Mouse (Mus musculus) spleen, adult 18-20 months (tissue): ENCODE measurements around the gene Pnmt.

Experiments
- DNase-seq, 2 experiments: peaks; one replicate each; pipeline ENCODE4 v3.0.0; 2022; ENCODE audit warnings: mixed read lengths in 2 of 2

The Pnmt gene

GRCm38 (mm10) chr11:98385638-98386585 lies at the start of gene Pnmt:
TSS of gene Pnmt (plus strand) at chr11:98386450.
- DNase-seq: no peak

GRCm38 (mm10) chr11:98338507-98338961 lies 47.7 kb upstream of the Pnmt start:
- no peak for DNase-seq

- DNase-seq: no peak
Measured at GRCm38 (mm10) chr11:98339071-98339501, 47.2 kb upstream of the Pnmt start.

GRCm38 (mm10) chr11:98339679-98340287 lies 46.5 kb upstream of the Pnmt start:
- DNase-seq: peak; percentile 31 to 42

GRCm38 (mm10) chr11:98340597-98340996 lies 45.7 kb upstream of the Pnmt start:
- no peak for DNase-seq

- DNase-seq: no peak
Measured at GRCm38 (mm10) chr11:98341174-98341573, 45.1 kb upstream of the Pnmt start.

GRCm38 (mm10) chr11:98342000-98342945 lies 44.0 kb upstream of the Pnmt start:
- peak; percentile 76 to 94 for DNase-seq

GRCm38 (mm10) chr11:98345253-98345652 lies 41.0 kb upstream of the Pnmt start:
- peak; percentile 62 to 82 for DNase-seq

- no peak for DNase-seq
Measured at GRCm38 (mm10) chr11:98346168-98346567, 40.1 kb upstream of the Pnmt start.

- DNase-seq: no peak
Measured at GRCm38 (mm10) chr11:98347385-98348082, 38.7 kb upstream of the Pnmt start.

- DNase-seq: no peak
Measured at GRCm38 (mm10) chr11:98348083-98348961, 37.9 kb upstream of the Pnmt start, which contains the start of gene Ppp1r1b. TSS of gene Ppp1r1b (plus strand) at chr11:98348404.

GRCm38 (mm10) chr11:98349308-98349707 lies 36.9 kb upstream of the Pnmt start:
- DNase-seq: no peak

GRCm38 (mm10) chr11:98352272-98352990 lies 33.8 kb upstream of the Pnmt start:
- no peak for DNase-seq

- no peak for DNase-seq
Measured at GRCm38 (mm10) chr11:98353651-98354211, 32.5 kb upstream of the Pnmt start.

- no peak for DNase-seq
Measured at GRCm38 (mm10) chr11:98354445-98354844, 31.8 kb upstream of the Pnmt start.

GRCm38 (mm10) chr11:98355732-98356299 lies 30.4 kb upstream of the Pnmt start:
- DNase-seq: peak in 1 of 2 experiments; percentile 37

- no peak for DNase-seq
Measured at GRCm38 (mm10) chr11:98356625-98357394, 29.4 kb upstream of the Pnmt start.

- no peak for DNase-seq
Measured at GRCm38 (mm10) chr11:98357396-98358160, 28.7 kb upstream of the Pnmt start.
